Mouse (Mus musculus): Measurements from ENCODE around the gene Zfp853.

GRCm38 (mm10) chr5:143272540-143273330, 20.7 kb downstream of the Zfp853 start:
- no peak for TF ChIP-seq CTCF (IDR thresholded peaks at IDR 0.05; ENCODE audit: extremely low read depth, insufficient read depth, low read length)
- no peak for TF ChIP-seq POLR2A (IDR thresholded peaks at IDR 0.05; ENCODE audit: extremely low read depth, insufficient read depth, low read length)

Measured in cortical plate, adult 2 months (tissue).